Mouse (Mus musculus) embryonic fibroblast, embryonic 13.5 days (primary cell): Measurements from ENCODE around the gene Usp40.

ENCODE experiments used
- CTCF ChIP-seq: IDR thresholded peaks from 2 replicates; pipeline ENCODE4 v1.5.1; 2011; ENCODE audit warnings: mild to moderate bottlenecking, control low read depth, low read length, moderate library complexity, borderline replicate concordance; ENCODE audit not compliant: insufficient read depth
- POLR2A ChIP-seq: IDR thresholded peaks from 2 replicates; pipeline ENCODE4 v1.6.1; 2011; ENCODE audit warnings: low read depth, mild to moderate bottlenecking, control low read depth, low read length, moderate library complexity

GRCm38 (mm10) chr1:87970381-87970780 is 38.0 kb downstream of the Usp40 start:
- TF ChIP-seq POLR2A (no peak), CTCF (no peak)
